Mouse (Mus musculus): ENCODE measurements around the gene Foxe1. TPM values are rescaled to one million over a fixed set of nuclear protein-coding genes. Genes with fewer than 3 reads are reported as not detected.

The Foxe1 gene
- polyA plus RNA-seq, 1 experiment from 2014 or later, result not detected

- H3K27me3 ChIP-seq (ENCODE audit: control insufficient read depth, insufficient read depth, low read length), result peaks cover 99% of the 10 kb centered on the region
- no peaks in the 10 kb centered on the region for H3K36me3 ChIP-seq (replicated peaks; ENCODE audit: control insufficient read depth, insufficient read depth)
- no peaks in the 10 kb centered on the region; the same call in 1 of the 2 replicates for H3K4me1 ChIP-seq (replicated peaks; ENCODE audit: control insufficient read depth, insufficient read depth, low read length)
- no peak overlapping the region for H3K4me3 ChIP-seq (replicated peaks; ENCODE audit: low read length)
- no peak overlapping the region for H3K9ac ChIP-seq
- ATAC-seq (ENCODE audit: low FRiP score) (no peak), DNase-seq (ENCODE audit: low spot score) (no peak)
- no peak overlapping the region for H3K27ac ChIP-seq
- no peaks in the 10 kb centered on the region for H3K9me3 ChIP-seq (ENCODE audit: control insufficient read depth, low read length)
- WGBS, result 17% methylated on average over 3 of the region's 3 CpGs
- no peak overlapping the region for H3K4me2 ChIP-seq (replicated peaks)
These were observed 2.3 kb downstream of the Foxe1 start for GRCm38 (mm10) chr4:46345773-46346100.

GRCm38 (mm10) chr4:46346221-46346620 is 2.8 kb downstream of the Foxe1 start:
- no peak for DNase-seq (ENCODE audit: low spot score)
- Histone ChIP-seq H3K27ac (no peak overlapping the region), H3K4me1 (replicated peaks; ENCODE audit: control insufficient read depth, insufficient read depth, low read length) (no peaks in the 10 kb centered on the region; the same call in 1 of the 2 replicates), H3K27me3 (ENCODE audit: control insufficient read depth, insufficient read depth, low read length) (peaks cover 99% of the 10 kb centered on the region), H3K36me3 (replicated peaks; ENCODE audit: control insufficient read depth, insufficient read depth) (no peaks in the 10 kb centered on the region), H3K9me3 (ENCODE audit: control insufficient read depth, low read length) (no peaks in the 10 kb centered on the region), H3K9ac (no peak overlapping the region), H3K4me3 (replicated peaks; ENCODE audit: low read length) (no peak overlapping the region), H3K4me2 (replicated peaks) (no peak overlapping the region)
- no peak for ATAC-seq (ENCODE audit: low FRiP score)
- 26% methylated on average over 6 of the region's 6 CpGs for WGBS

- H3K4me2 ChIP-seq (replicated peaks), result no peak overlapping the region
- H3K27me3 ChIP-seq (ENCODE audit: control insufficient read depth, insufficient read depth, low read length), result peaks cover 99% of the 10 kb centered on the region
- H3K9me3 ChIP-seq (ENCODE audit: control insufficient read depth, low read length), result no peaks in the 10 kb centered on the region
- DNase-seq (ENCODE audit: low spot score) (no peak), ATAC-seq (ENCODE audit: low FRiP score) (no peak)
- H3K4me3 ChIP-seq (replicated peaks; ENCODE audit: low read length), result no peak overlapping the region
- H3K27ac ChIP-seq, result no peak overlapping the region
- H3K4me1 ChIP-seq (replicated peaks; ENCODE audit: control insufficient read depth, insufficient read depth, low read length), result no peaks in the 10 kb centered on the region; the same call in 1 of the 2 replicates
- no peak overlapping the region for H3K9ac ChIP-seq
- 8% methylated on average over 4 of the region's 4 CpGs for WGBS
- H3K36me3 ChIP-seq (replicated peaks; ENCODE audit: control insufficient read depth, insufficient read depth), result no peaks in the 10 kb centered on the region
These were observed 3.7 kb downstream of the Foxe1 start for GRCm38 (mm10) chr4:46347141-46347540.

DNA sequence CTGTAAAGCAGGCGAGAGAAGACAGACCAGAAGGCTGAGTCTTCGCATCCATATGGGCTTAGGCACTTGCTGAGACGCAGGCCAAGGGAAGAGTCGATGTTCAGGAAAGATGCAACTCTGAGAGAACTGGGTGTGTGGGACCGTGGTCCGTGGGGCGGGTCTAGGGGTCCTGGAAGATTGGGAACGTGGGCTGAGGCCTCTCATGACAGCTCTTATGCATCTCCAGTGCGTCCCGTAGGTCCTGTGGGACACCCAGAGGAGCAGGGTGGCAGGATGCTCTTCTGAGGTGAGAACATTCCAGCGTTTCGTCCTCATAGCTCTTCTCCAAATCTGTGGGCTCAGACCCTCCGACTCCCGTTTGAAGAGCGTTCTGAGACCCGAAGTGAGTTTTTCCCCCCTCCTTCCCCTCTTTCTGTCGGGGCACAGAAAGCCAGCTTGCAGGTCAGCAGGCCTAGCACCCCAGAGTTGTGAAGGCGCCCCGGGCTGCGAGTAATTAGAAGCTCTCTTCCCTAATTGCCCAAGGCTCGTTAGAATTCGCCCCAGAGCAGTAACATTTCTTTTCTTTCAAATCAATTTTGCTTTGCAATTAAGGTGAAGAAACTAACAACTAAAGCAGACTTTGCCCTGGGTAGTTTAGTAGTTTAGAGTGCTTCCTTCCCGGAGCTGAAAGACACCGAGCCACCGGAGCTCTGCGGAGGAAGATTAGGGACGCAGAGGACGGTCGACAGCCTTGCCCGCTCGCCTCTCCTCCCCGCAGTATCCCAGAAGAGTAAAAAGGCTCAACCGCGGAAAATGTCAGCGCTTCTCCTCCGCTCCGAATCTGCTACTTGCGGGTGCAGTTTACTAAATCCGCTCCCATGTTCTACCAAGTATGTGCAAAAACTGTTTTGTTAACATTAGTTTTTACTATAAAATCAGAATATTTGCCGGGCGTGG is 4.4 kb downstream of the Foxe1 start:
- no peaks in the 10 kb centered on the region for H3K9me3 ChIP-seq (ENCODE audit: control insufficient read depth, low read length)
- no peak overlapping the region for H3K4me2 ChIP-seq (replicated peaks)
- no peaks in the 10 kb centered on the region for H3K36me3 ChIP-seq (replicated peaks; ENCODE audit: control insufficient read depth, insufficient read depth)
- no peak overlapping the region for H3K27ac ChIP-seq
- ATAC-seq (ENCODE audit: low FRiP score) (no peak), DNase-seq (ENCODE audit: low spot score) (no peak)
- no peak overlapping the region for H3K9ac ChIP-seq
- peaks cover 97% of the 10 kb centered on the region for H3K27me3 ChIP-seq (ENCODE audit: control insufficient read depth, insufficient read depth, low read length)
- no peaks in the 10 kb centered on the region; the same call in 1 of the 2 replicates for H3K4me1 ChIP-seq (replicated peaks; ENCODE audit: control insufficient read depth, insufficient read depth, low read length)
- no peak overlapping the region for H3K4me3 ChIP-seq (replicated peaks; ENCODE audit: low read length)
- 4% methylated on average over 41 of the region's 41 CpGs for WGBS

DNA sequence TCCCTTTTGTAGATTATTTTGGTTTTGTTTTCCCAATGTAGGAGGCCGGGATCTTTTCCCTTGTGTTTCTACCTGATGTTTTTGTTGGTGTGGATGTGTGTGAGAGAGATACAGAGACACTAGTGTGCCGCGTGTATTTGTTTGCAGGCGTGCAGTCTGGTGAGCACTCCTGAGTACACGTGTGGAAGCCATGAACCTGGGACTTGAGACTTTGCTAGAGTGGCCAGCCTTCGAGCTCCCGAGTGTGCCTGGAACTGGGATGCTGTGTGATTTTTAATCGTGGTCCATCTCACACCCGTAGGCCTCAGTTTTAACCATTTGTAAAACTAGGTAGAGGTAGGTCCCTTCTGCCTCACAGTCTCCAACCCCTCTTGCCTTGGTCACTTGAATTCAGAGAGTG is 5.5 kb downstream of the Foxe1 start:
- Histone ChIP-seq H3K9ac (no peak overlapping the region), H3K4me3 (replicated peaks; ENCODE audit: low read length) (no peak overlapping the region), H3K27ac (no peak overlapping the region), H3K4me2 (replicated peaks) (no peak overlapping the region), H3K27me3 (ENCODE audit: control insufficient read depth, insufficient read depth, low read length) (peaks cover 93% of the 10 kb centered on the region), H3K36me3 (replicated peaks; ENCODE audit: control insufficient read depth, insufficient read depth) (no peaks in the 10 kb centered on the region), H3K9me3 (ENCODE audit: control insufficient read depth, low read length) (no peaks in the 10 kb centered on the region), H3K4me1 (replicated peaks; ENCODE audit: control insufficient read depth, insufficient read depth, low read length) (no peaks in the 10 kb centered on the region; the same call in 1 of the 2 replicates)
- WGBS, result 24% methylated on average over 9 of the region's 9 CpGs
- no peak for DNase-seq (ENCODE audit: low spot score)
- ATAC-seq (ENCODE audit: low FRiP score), result no peak

- Histone ChIP-seq H3K27me3 (ENCODE audit: control insufficient read depth, insufficient read depth, low read length) (peaks cover 87% of the 10 kb centered on the region), H3K36me3 (replicated peaks; ENCODE audit: control insufficient read depth, insufficient read depth) (no peaks in the 10 kb centered on the region), H3K4me1 (replicated peaks; ENCODE audit: control insufficient read depth, insufficient read depth, low read length) (no peaks in the 10 kb centered on the region), H3K4me2 (replicated peaks) (no peak overlapping the region), H3K9me3 (ENCODE audit: control insufficient read depth, low read length) (no peaks in the 10 kb centered on the region), H3K27ac (no peak overlapping the region), H3K4me3 (replicated peaks; ENCODE audit: low read length) (no peak overlapping the region), H3K9ac (no peak overlapping the region)
- ATAC-seq (ENCODE audit: low FRiP score) (no peak), DNase-seq (ENCODE audit: low spot score) (no peak)
- WGBS, result 42% methylated on average over 5 of the region's 5 CpGs
These were observed 6.1 kb downstream of the Foxe1 start for GRCm38 (mm10) chr4:46349530-46349929.

DNA sequence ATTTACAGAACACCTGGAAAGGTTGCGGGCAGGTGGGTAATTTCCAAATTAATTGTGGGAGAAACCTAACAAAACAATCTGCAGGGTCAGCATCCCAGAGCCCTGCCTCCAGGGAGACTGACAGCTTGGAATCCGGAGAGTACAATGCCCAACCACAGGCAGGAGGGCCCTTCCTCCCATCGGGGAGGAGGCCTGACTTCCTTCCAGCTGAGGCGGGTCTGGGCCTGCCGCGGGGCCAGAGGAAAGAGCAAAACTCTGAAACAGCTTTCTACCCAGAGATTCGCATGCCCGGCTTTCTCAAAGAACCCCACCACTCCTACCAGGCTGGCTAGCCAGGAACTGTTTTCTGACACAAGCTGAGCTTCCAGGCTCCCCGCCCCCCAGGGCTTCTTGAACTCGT is 9.6 kb downstream of the Foxe1 start:
- DNase-seq (ENCODE audit: low spot score), result no peak
- no peak for ATAC-seq (ENCODE audit: low FRiP score)
- WGBS, result 6% methylated on average over 10 of the region's 10 CpGs
- no peaks in the 10 kb centered on the region for H3K36me3 ChIP-seq (replicated peaks; ENCODE audit: control insufficient read depth, insufficient read depth)
- H3K27ac ChIP-seq, result no peak overlapping the region
- H3K9ac ChIP-seq, result no peak overlapping the region
- H3K4me1 ChIP-seq (replicated peaks; ENCODE audit: control insufficient read depth, insufficient read depth, low read length), result no peaks in the 10 kb centered on the region
- peaks cover 63% of the 10 kb centered on the region for H3K27me3 ChIP-seq (ENCODE audit: control insufficient read depth, insufficient read depth, low read length)
- no peak overlapping the region for H3K4me3 ChIP-seq (replicated peaks; ENCODE audit: low read length)
- no peak overlapping the region for H3K4me2 ChIP-seq (replicated peaks)
- H3K9me3 ChIP-seq (ENCODE audit: control insufficient read depth, low read length), result no peaks in the 10 kb centered on the region

- no peaks in the 10 kb centered on the region for H3K36me3 ChIP-seq (replicated peaks; ENCODE audit: control insufficient read depth, insufficient read depth)
- 52% methylated on average over 12 of the region's 12 CpGs for WGBS
- no peak overlapping the region for H3K4me2 ChIP-seq (replicated peaks)
- peak; percentile 48 for DNase-seq (ENCODE audit: low spot score)
- no peaks in the 10 kb centered on the region for H3K4me1 ChIP-seq (replicated peaks; ENCODE audit: control insufficient read depth, insufficient read depth, low read length)
- no peak overlapping the region for H3K27ac ChIP-seq
- no peak for ATAC-seq (ENCODE audit: low FRiP score)
- H3K9ac ChIP-seq, result no peak overlapping the region
- H3K9me3 ChIP-seq (ENCODE audit: control insufficient read depth, low read length), result no peaks in the 10 kb centered on the region
- peaks cover 31% of the 10 kb centered on the region for H3K27me3 ChIP-seq (ENCODE audit: control insufficient read depth, insufficient read depth, low read length)
- no peak overlapping the region for H3K4me3 ChIP-seq (replicated peaks; ENCODE audit: low read length)
These were observed 13.1 kb downstream of the Foxe1 start for GRCm38 (mm10) chr4:46356351-46357133.

GRCm38 (mm10) chr4:46359539-46360253 is 16.3 kb downstream of the Foxe1 start:
- WGBS, result 77% methylated on average over 12 of the region's 12 CpGs
- Histone ChIP-seq H3K4me3 (replicated peaks; ENCODE audit: low read length) (no peak overlapping the region), H3K27me3 (ENCODE audit: control insufficient read depth, insufficient read depth, low read length) (peaks cover 13% of the 10 kb centered on the region; the same call in 1 of the 2 replicates)

More at GRCm38 (mm10) chr4:46359539-46360253, 16.3 kb downstream of the Foxe1 start:
- Histone ChIP-seq H3K9me3 (ENCODE audit: control insufficient read depth, low read length) (0 out of 2 replicates have a peak, but pooled peaks cover 3% of the 10 kb centered on the region), H3K4me1 (replicated peaks; ENCODE audit: control insufficient read depth, insufficient read depth, low read length) (no peaks in the 10 kb centered on the region), H3K27ac (no peak overlapping the region), H3K36me3 (replicated peaks; ENCODE audit: control insufficient read depth, insufficient read depth) (no peaks in the 10 kb centered on the region), H3K4me2 (replicated peaks) (no peak overlapping the region), H3K9ac (no peak overlapping the region)
- no peak for ATAC-seq (ENCODE audit: low FRiP score)
- no peak for DNase-seq (ENCODE audit: low spot score)
